Mouse (Mus musculus) MEL (cell line): ENCODE measurements around the gene Slc25a41. TPM values are rescaled to one million over a fixed set of nuclear protein-coding genes. Genes with fewer than 3 reads are reported as not detected.

Experiments used
- DNase-seq: peaks from one replicate; pipeline ENCODE4 v3.0.0; 2011; ENCODE audit warnings: low read depth, low spot score
- H3K27ac ChIP-seq: 2 replicates; pipeline ENCODE4 v1.5.1; 2012; ENCODE audit warnings: low read depth, mild to moderate bottlenecking, control low read depth, low read length, moderate library complexity; ENCODE audit not compliant: control insufficient read depth
- H3K27me3 ChIP-seq, 2 experiments: fragments of 150-350 bp in 1 of 2; sonication (generic) in 1 of 2; 2 replicates each; pipeline ENCODE4 v1.6.1; 2012; ENCODE audit warnings: low read length in 2 of 2, mild to moderate bottlenecking in 2 of 2, improper control_type of control experiment in 1 of 2, moderate library complexity in 1 of 2; ENCODE audit not compliant: insufficient read depth in 2 of 2, control insufficient read depth in 1 of 2
- H3K36me3 ChIP-seq, 2 experiments: 2 replicates each; pipeline ENCODE4 v1.6.1; 2012 to 2014; ENCODE audit warnings: low read length in 2 of 2, improper control_type of control experiment in 1 of 2, inconsistent platforms in 1 of 2, mild to moderate bottlenecking in 1 of 2; ENCODE audit not compliant: insufficient read depth in 2 of 2, control insufficient read depth in 1 of 2
- H3K4me1 ChIP-seq, 2 experiments: fragments of 150-350 bp in 1 of 2; sonication (generic) in 1 of 2; 2 replicates each; pipeline ENCODE4 v1.6.1; 2012; ENCODE audit warnings: low read length in 2 of 2, improper control_type of control experiment in 1 of 2, mild to moderate bottlenecking in 1 of 2; ENCODE audit not compliant: insufficient read depth in 2 of 2, control insufficient read depth in 1 of 2
- H3K4me3 ChIP-seq, 2 experiments: fragments of 150-350 bp in 1 of 2; sonication (generic) in 1 of 2; 2 replicates each; pipeline ENCODE4 v1.5.1; 2012; ENCODE audit warnings: low read depth in 2 of 2, low read length in 2 of 2, mild to moderate bottlenecking in 2 of 2, moderate library complexity in 2 of 2, control low read depth in 1 of 2, improper control_type of control experiment in 1 of 2; ENCODE audit not compliant: control insufficient read depth in 1 of 2, insufficient read depth in 1 of 2
- H3K79me2 ChIP-seq: 2 replicates; pipeline ENCODE4 v1.6.1; 2012; ENCODE audit warnings: mild to moderate bottlenecking, low read length, moderate library complexity; ENCODE audit not compliant: control insufficient read depth, poor library complexity, insufficient read depth
- H3K9ac ChIP-seq: 2 replicates; pipeline ENCODE4 v1.6.1; 2012; ENCODE audit warnings: low read depth, mild to moderate bottlenecking, control low read depth, low read length, moderate library complexity; ENCODE audit not compliant: control insufficient read depth, poor library complexity, severe bottlenecking
- H3K9me3 ChIP-seq: fragments of 150-350 bp; sonication (generic); replicated peaks from 2 replicates; pipeline ENCODE4 v1.6.1; 2012; ENCODE audit warnings: mild to moderate bottlenecking, low read length, improper control_type of control experiment, moderate library complexity; ENCODE audit not compliant: insufficient read depth
- CHD1 ChIP-seq: IDR thresholded peaks from 2 replicates; pipeline ENCODE4 v1.6.1; 2012; ENCODE audit warnings: low read depth, mild to moderate bottlenecking, inconsistent platforms, low read length, improper control_type of control experiment
- CTCF ChIP-seq, 3 experiments: IDR thresholded peaks in 2 of 3; conservative IDR thresholded peaks in 1 of 3; 2 replicates each; pipeline ENCODE4 v1.5.1; 2011 to 2012; ENCODE audit warnings: low read length in 3 of 3, low read depth in 2 of 3, mild to moderate bottlenecking in 2 of 3, improper control_type of control experiment in 1 of 3, inconsistent platforms in 1 of 3, mixed read lengths in 1 of 3, moderate library complexity in 1 of 3; ENCODE audit not compliant: control insufficient read depth in 1 of 3, insufficient read depth in 1 of 3, poor library complexity in 1 of 3, severe bottlenecking in 1 of 3
- EP300 ChIP-seq, 2 experiments: IDR thresholded peaks; 2 replicates each; pipeline ENCODE4 v1.6.1; 2011; ENCODE audit warnings: improper control_type of control experiment in 2 of 2, low read length in 2 of 2, low read depth in 1 of 2, mild to moderate bottlenecking in 1 of 2
- GATA1 ChIP-seq: IDR thresholded peaks from 2 replicates; pipeline ENCODE4 v1.6.1; 2011; ENCODE audit warnings: low read depth, low read length, improper control_type of control experiment
- JUND ChIP-seq: IDR thresholded peaks from 2 replicates; pipeline ENCODE4 v1.6.1; 2011; ENCODE audit warnings: low read depth, mild to moderate bottlenecking, improper control_type of control experiment, low read length
- MAZ ChIP-seq: IDR thresholded peaks from 2 replicates; pipeline ENCODE4 v1.6.1; 2012; ENCODE audit warnings: low read depth, mild to moderate bottlenecking, inconsistent platforms, low read length, improper control_type of control experiment
- MYB ChIP-seq: IDR thresholded peaks from 2 replicates; pipeline ENCODE4 v1.6.1; 2011; ENCODE audit warnings: mild to moderate bottlenecking, low read depth, low read length, improper control_type of control experiment
- MYC ChIP-seq: IDR thresholded peaks from 2 replicates; pipeline ENCODE4 v1.6.1; 2011; ENCODE audit warnings: low read depth, mild to moderate bottlenecking, low read length, improper control_type of control experiment, moderate library complexity
- NRF1 ChIP-seq: IDR thresholded peaks from 2 replicates; pipeline ENCODE4 v1.6.1; 2014; ENCODE audit warnings: low read depth, mild to moderate bottlenecking, inconsistent platforms, low read length, improper control_type of control experiment, moderate library complexity; ENCODE audit not compliant: poor library complexity, insufficient read depth, severe bottlenecking
- POLR2A ChIP-seq, 2 experiments: IDR thresholded peaks; 2 replicates each; pipeline ENCODE4 v1.6.1; 2011 to 2012; ENCODE audit warnings: low read length in 2 of 2, mild to moderate bottlenecking in 2 of 2, control low read depth in 1 of 2, improper control_type of control experiment in 1 of 2, low read depth in 1 of 2, moderate library complexity in 1 of 2; ENCODE audit not compliant: control insufficient read depth in 1 of 2, insufficient read depth in 1 of 2, poor library complexity in 1 of 2
- POLR2AphosphoS2 ChIP-seq: IDR thresholded peaks from 2 replicates; pipeline ENCODE4 v1.6.1; 2011; ENCODE audit warnings: low read length, improper control_type of control experiment
- RAD21 ChIP-seq: IDR thresholded peaks from 2 replicates; pipeline ENCODE4 v1.6.1; 2011; ENCODE audit warnings: mild to moderate bottlenecking, low read depth, low read length, improper control_type of control experiment
- RCOR1 ChIP-seq: IDR thresholded peaks from 2 replicates; pipeline ENCODE4 v1.6.1; 2012; ENCODE audit warnings: low read depth, mild to moderate bottlenecking, inconsistent platforms, low read length, improper control_type of control experiment
- SMC3 ChIP-seq: IDR thresholded peaks from 2 replicates; pipeline ENCODE4 v1.6.1; 2011; ENCODE audit warnings: low read depth, low read length, improper control_type of control experiment
- TAL1 ChIP-seq: IDR thresholded peaks from 2 replicates; pipeline ENCODE4 v1.6.1; 2012; ENCODE audit warnings: mild to moderate bottlenecking, inconsistent platforms, low read length, moderate library complexity, mixed read lengths
- TBP ChIP-seq: IDR thresholded peaks from 2 replicates; pipeline ENCODE4 v1.8.0; 2011; ENCODE audit warnings: low read depth, low read length, improper control_type of control experiment
- TCF12 ChIP-seq: IDR thresholded peaks from 2 replicates; pipeline ENCODE4 v1.6.1; 2014; ENCODE audit warnings: low read depth, mild to moderate bottlenecking, inconsistent platforms, low read length, improper control_type of control experiment, moderate library complexity
- UBTF ChIP-seq: IDR thresholded peaks from 2 replicates; pipeline ENCODE4 v1.6.1; 2012; ENCODE audit warnings: low read depth, mild to moderate bottlenecking, inconsistent platforms, low read length, improper control_type of control experiment, moderate library complexity, borderline replicate concordance; ENCODE audit not compliant: insufficient read depth
- USF1 ChIP-seq: IDR thresholded peaks from 2 replicates; pipeline ENCODE4 v1.6.1; 2014; ENCODE audit warnings: low read depth, mild to moderate bottlenecking, inconsistent platforms, low read length, improper control_type of control experiment, moderate library complexity
- USF2 ChIP-seq, 2 experiments: IDR thresholded peaks; 2 replicates each; pipeline ENCODE4 v1.6.1; 2011 to 2012; ENCODE audit warnings: improper control_type of control experiment in 2 of 2, low read length in 2 of 2, borderline replicate concordance in 1 of 2, inconsistent platforms in 1 of 2, low read depth in 1 of 2, mild to moderate bottlenecking in 1 of 2; ENCODE audit not compliant: insufficient read depth in 1 of 2
- ZC3H11A ChIP-seq: IDR thresholded peaks from 2 replicates; pipeline ENCODE4 v1.6.1; 2012; ENCODE audit warnings: low read depth, mild to moderate bottlenecking, inconsistent platforms, low read length, improper control_type of control experiment
- polyA plus RNA-seq, 2 experiments: library from polyadenylated mRNA; stranded (reverse) in 1 of 2; unstranded in 1 of 2; fragments of >175 nt in 1 of 2; fragments of >200 nt in 1 of 2; gene quantifications; 2 replicates each; pipeline versions ENCODE4 v1.2.1 to v1.2.4; 2012; ENCODE audit warnings: low replicate concordance in 2 of 2, low read depth in 1 of 2; ENCODE audit not compliant: insufficient read length in 2 of 2, insufficient read depth in 1 of 2, missing spikeins in 1 of 2
- total RNA-seq: library from RNA; depleted of rRNA; stranded (reverse); fragments of 300-350 nt; gene quantifications from 2 replicates; pipeline ENCODE4 v1.2.3, GENCODE M21; 2012

The Slc25a41 gene
- total and polyA plus RNA-seq, 3 experiments = 0.08 to 0.15 TPM; not detected in 1

DNA sequence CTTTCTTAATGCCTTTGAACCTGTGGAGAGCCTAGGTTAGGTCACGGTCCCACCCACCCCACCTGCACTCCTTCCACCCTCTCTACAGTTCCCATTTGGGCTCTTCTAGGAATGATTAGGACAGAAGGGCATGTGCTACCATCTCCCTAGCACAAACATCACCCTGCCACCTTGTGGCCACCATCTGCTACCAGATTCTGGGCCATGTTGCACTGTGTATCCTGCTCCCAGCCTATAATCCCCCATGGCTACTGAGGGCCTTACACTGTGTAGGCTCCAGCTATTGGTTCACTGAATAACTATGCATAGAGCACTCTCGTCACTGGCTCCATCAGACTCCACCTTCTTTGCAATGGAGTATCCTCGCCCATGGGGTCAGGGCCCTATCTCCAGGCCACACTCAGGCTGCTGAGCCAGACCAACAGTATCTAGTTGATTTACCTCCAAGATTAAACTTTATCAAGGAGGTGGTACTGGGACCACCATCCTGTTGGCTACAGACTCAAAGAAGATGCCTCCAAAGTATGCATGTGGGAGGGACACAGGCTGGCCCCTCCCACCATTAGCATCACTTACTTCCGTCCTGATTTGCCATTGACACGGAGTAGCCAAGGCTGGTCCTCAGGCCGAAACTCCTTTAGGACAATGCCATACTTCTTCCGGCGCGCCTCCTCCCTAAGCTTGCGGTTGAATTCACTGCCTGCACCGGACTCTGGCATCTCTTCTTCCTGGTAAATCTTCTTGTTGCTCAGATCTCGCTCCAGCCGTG is 34.1 kb downstream of the Slc25a41 start:
- no peaks in the 10 kb centered on the region for H3K27me3 ChIP-seq
- peaks cover 20% of the 10 kb centered on the region for H3K79me2 ChIP-seq
- no peak for DNase-seq
- peaks cover 2 to 23% of the 10 kb centered on the region in 2 experiments for H3K36me3 ChIP-seq
- H3K4me3 ChIP-seq = no peak overlapping the region
- no peaks in the 10 kb centered on the region for H3K9me3 ChIP-seq
- H3K9ac ChIP-seq = no peak overlapping the region
- H3K27ac ChIP-seq = no peak overlapping the region
- peaks cover 9 to 31% of the 10 kb centered on the region in 2 experiments; a peak in 3 of 4 replicates for H3K4me1 ChIP-seq
- TF ChIP-seq USF1 (no peak), SMC3 (peak; percentile 35), UBTF (no peak), CTCF (IDR thresholded peaks at IDR 0.05 in 2 of 3, conservative IDR thresholded peaks at IDR 0.05 in 1 of 3; ENCODE audit: control insufficient read depth in 1 of 3, insufficient read depth in 1 of 3, low read depth in 2 of 3, low read length in 3 of 3, poor library complexity in 1 of 3, severe bottlenecking in 1 of 3) (peak in 2 of 3 experiments; percentile 32 to 40; a peak in 5 of 6 replicates), RCOR1 (no peak), JUND (no peak)

DNA sequence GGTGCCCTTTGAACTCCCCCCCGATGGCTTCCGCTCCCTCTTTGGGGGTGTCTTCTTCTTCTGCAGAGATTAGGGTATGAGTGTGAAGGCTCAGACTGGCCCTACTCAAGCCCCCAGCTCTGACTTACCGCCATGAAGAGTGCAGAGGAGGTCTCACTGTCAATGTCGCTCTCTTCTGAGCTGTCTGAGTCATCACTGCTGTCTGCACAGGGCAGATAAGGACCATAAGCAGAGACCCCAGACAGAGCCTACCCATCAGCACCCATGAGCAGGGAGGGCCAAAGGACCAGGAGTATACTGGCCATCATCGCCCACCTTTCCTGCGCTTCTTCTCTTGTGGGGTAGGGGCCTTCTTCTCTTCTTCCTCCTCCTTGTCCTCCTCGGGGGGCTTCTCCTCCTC is 37.5 kb downstream of the Slc25a41 start:
- Histone ChIP-seq H3K4me3 (no peak overlapping the region), H3K36me3 (peaks cover 2 to 15% of the 10 kb centered on the region in 2 experiments; a peak in 3 of 4 replicates), H3K27ac (peak overlapping the region; percentile 47), H3K4me1 (peaks cover 3 to 20% of the 10 kb centered on the region in 2 experiments; a peak in 3 of 4 replicates), H3K79me2 (0 out of 2 replicates have a peak, but pooled peaks cover 1% of the 10 kb centered on the region), H3K9me3 (no peaks in the 10 kb centered on the region), H3K27me3 (no peaks in the 10 kb centered on the region), H3K9ac (no peak overlapping the region)
- peak; percentile 73 for DNase-seq
- TF ChIP-seq JUND = peak; percentile 76; the same call in 1 of the 2 replicates
- no peak for TF ChIP-seq RAD21
- peak; percentile 70 for TF ChIP-seq GATA1
- no peak for TF ChIP-seq CTCF (IDR thresholded peaks at IDR 0.05 in 2 of 3, conservative IDR thresholded peaks at IDR 0.05 in 1 of 3; ENCODE audit: control insufficient read depth in 1 of 3, insufficient read depth in 1 of 3, low read depth in 2 of 3, low read length in 3 of 3, poor library complexity in 1 of 3, severe bottlenecking in 1 of 3)
- no peak for TF ChIP-seq MYB
- no peak for TF ChIP-seq UBTF
- TF ChIP-seq CHD1 = no peak
- no peak for TF ChIP-seq ZC3H11A
- peak; percentile 93 for TF ChIP-seq TAL1
- no peak for TF ChIP-seq NRF1
- TF ChIP-seq TBP = no peak
- TF ChIP-seq USF2 (IDR thresholded peaks at IDR 0.05; ENCODE audit: borderline replicate concordance in 1 of 2, insufficient read depth in 1 of 2, low read depth in 1 of 2, low read length in 2 of 2) = no peak
- peak; percentile 53 to 58; a peak in 2 of 4 replicates for TF ChIP-seq EP300 (IDR thresholded peaks at IDR 0.05; ENCODE audit: low read depth in 1 of 2, low read length in 2 of 2)
- TF ChIP-seq POLR2AphosphoS2 = no peak
- no peak for TF ChIP-seq POLR2A (IDR thresholded peaks at IDR 0.05; ENCODE audit: control insufficient read depth in 1 of 2, insufficient read depth in 1 of 2, low read depth in 1 of 2, low read length in 2 of 2, poor library complexity in 1 of 2)
- TF ChIP-seq TCF12 = peak; percentile 29; the same call in 1 of the 2 replicates
- no peak for TF ChIP-seq MAZ
- no peak for TF ChIP-seq MYC
